Mouse (Mus musculus) layer of hippocampus, postnatal 14 days (tissue): ENCODE data around the gene Hk3. TPM values are rescaled to one million over a fixed set of nuclear protein-coding genes. Genes with fewer than 3 reads are reported as not detected.

Experiments
- DNase-seq, 2 experiments: peaks; one replicate each; pipeline ENCODE4 v3.0.0; 2021 to 2022; ENCODE audit warnings: low spot score in 2 of 2, mixed read lengths in 1 of 2
- long read RNA-seq, 2 experiments: library from polyadenylated mRNA; stranded (forward); transcript quantifications; one replicate each; pipeline ENCODE4 v2.0.0; 2021
- total RNA-seq, 2 experiments: library from RNA; stranded (reverse); gene quantifications; 2 replicates each; pipeline ENCODE4 v1.2.3; 2021

Hk3 gene
- 1 to 10 TPM; 1.4 TPM for total RNA-seq
- long read RNA-seq, experiment 1 = 0 reads
- long read RNA-seq, experiment 2, partial matches to known transcripts = 1 of 2 reads
- long read RNA-seq, experiment 2, other reads (novel, unspliced or antisense) = 1 of 2 reads

DNA sequence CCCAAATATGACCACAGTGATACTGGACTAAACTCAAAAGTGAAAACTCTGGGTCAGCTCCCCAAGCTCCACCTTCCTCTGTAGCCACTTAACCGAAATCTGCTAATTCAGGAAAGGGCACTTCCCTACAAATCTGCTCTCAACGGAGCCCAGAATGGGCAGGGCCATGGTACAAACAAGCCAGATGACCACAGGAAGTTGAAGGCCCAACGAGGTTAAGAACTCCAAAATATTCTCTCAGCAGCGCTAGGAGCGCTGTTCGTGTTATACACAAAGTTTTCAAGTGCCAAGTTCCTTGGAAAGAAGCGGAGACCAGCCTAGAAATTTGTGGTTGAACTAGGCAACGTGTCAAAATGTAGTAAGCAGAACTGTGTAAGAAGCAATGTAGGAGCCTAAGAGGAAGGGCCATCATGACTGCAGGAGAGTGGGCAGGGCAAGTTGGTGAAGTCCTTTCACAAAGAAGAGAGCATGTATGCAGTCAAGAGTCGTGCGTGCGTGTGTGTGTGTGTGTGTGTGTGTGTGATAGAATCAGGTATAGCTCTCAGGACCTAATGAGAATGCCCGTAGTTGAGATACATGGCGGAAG lies at the start of gene Hk3:
TSS of gene Hk3 (minus strand) at position 192 of the 586 bp plus-strand sequence.
- no peak for DNase-seq

DNA sequence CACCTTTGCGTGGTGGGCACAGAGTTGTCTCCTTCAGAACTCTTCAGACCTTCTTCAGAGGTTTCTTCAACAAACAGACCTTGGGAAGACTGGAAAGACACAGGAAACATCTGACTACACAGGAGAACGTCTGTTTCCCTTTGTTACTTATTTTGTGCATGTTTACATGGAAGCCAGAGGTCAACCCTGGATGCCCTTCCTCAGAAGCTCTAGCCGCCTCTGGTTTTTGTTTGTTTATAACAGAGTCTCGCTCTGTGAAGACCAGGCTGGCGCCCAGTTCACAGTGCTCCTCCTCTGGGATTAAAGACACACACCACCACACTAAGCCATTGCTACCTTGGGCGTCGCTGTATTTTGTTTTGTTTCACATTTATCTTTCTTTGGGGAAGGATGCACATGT lies 48.5 kb upstream of the Hk3 start:
- no peak for DNase-seq

DNA sequence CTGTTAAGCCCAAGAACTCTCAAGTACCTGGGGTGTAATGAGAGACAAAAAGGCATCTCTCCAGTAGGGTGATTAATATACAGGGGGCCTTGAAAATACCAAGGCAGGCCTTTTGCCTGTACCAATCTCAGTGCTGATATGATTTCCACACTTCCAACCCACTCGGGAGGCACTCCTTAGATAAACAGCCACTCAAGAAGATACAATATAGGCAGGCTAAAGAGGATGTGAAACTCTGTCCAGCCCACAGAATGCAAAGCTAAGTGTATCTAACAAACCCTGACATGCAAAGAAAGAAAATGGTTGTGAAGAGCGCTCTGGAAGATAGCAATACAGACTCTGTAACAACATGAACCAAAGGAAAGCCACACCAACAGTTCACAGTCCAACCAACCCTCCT lies 42.1 kb upstream of the Hk3 start:
- no peak for DNase-seq

DNA sequence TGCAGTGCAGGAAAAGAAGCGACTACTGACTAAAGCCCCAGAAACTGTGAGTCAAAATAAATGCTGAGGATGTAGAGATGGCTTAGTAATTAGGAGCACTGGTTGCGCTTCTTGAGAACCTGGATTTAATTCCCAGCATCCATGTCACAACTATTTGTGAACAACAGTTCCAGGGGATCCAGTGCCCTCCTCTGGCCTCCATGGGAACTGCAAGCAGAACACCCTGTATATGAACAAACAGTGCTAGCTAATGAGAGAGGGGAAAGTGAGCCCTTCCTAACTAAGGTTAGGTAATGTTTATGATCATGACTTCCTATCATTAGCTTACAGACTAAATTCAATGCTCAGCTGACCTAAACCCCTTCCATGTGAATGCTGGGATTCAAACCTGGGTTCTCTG lies 36.9 kb upstream of the Hk3 start:
- no peak for DNase-seq

DNA sequence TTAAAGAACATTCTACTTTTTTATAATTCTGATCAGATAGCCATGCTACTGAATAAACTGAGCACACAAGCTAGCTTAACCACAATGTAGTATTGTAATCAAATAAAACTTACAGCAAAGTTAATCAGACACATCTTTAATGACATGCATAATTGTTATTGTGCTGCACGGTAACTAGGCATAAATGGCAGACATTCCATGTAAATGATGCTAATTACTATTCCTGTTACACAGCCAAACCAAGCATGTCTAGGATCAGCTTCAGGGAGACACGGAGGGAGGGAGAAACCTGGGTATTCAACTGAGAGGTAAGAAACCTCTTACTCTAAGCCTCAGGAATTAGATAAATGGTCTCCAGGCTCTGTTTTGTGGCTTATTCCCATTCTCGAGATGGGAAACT lies 26.5 kb upstream of the Hk3 start:
- DNase-seq = no peak

DNA sequence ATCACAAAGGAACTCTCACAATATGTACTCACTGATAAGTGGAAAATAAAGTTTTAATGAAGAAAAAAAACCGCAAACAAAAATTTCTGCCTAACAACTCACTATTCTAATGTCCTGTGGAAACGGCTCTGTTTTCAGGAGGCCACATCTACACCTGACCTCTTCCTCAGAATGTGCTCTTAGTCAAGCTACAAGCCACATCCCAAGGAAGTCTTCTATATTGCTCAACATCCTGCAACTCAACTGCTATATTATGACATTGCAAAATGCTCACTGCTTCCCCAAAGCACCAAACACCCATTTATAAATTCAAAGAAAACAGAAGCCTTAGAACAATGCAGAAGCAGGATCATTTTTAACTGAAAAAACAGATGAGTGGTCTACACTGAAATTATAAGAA lies 18.8 kb upstream of the Hk3 start:
- no peak for DNase-seq

DNA sequence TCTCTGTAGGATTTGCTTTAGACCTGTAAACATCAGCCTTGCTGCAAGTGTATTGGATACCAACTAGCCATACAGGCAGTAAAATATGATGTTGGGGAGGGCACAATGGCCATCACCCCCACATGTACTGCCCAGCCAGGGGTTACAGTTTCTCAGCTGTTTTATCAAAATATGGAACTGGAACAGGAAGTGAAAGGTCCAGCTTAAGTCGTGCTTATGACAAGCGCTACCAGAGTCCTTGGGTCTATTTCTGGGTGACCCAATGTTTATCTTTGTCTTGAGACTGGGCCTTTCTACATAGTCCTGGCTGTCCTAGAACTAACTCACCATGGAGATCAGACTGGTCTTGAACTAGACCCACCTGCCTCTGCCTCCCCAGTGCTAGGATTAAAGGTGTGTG lies 3.0 kb upstream of the Hk3 start:
- DNase-seq = no peak

DNA sequence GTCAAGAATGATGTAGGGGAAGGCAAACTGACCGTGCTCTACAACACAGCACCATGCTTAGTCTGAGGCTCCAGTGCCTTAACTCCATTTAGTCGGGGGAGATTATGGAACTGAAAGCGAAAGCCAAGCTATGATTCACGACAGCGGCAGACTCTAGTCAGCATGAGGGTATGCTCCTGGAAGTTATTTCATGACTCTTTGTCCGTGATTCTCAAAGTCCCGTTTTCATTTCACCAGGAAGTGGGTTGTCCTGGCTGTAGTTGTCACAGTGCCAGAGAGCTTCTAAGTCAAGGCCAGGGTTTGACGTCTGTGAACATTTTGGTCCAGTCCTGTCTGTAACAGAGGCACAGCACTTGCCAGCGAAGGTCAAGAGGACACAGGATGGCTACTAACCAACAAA lies 1.5 kb upstream of the Hk3 start:
- DNase-seq = no peak

DNA sequence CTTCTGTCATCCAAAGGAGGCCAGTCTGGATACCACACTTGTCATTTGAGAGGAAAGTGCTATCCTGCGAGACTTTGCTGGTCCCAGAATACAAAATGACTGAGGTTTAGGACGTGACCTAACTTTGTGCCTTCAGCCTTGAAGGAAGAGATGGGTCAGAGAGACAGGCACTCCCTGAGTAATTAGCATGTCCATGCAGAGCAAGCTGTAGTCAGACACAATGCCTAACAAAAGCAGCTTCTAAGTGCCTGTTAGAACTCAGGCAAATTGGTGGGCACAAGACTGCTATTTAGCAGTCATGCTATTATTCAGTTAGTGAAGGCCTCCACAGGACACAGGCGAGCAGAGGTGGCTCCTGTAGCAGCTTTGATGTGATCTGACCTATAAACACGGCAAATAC lies 1.1 kb upstream of the Hk3 start:
- no peak for DNase-seq

DNA sequence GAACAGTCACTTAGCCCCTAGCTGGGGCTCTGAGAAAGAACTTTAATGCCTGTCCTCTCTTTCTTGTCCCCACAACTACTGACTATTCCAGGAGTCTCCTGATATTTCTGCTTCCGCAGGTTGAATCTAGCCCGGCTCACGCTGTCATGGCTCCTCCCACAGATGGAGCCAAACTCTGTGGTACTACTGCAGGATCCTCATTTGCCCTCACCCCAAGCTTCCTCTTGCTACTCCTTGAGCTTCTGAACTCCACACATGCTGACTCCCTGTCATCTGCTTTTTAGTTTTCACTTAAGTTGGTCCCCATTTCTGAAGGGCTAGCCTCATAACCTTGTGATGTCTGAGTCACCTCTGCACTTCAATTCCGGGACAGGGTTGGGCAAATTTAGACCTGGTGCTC lies 1.1 kb downstream of the Hk3 start:
- DNase-seq = no peak

DNA sequence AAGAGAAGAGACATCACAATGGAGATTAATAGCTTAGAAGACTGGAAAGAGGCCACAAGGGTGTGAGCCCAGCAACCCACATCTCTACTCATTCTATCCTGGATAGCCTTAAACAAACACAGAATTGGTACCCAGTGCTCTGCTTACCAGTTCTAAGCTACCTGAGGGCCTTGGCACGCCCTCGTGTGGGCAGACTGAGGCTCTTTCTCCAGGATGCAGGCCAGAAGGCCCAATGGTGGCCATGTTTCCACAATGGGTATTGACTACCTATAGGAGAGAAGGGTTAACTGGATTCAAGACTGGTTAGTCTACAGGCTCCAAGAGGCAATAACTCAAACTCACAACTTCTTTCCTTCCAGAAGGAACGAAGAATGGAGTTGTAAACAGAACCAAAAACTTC lies 2.0 kb downstream of the Hk3 start:
- DNase-seq = no peak

DNA sequence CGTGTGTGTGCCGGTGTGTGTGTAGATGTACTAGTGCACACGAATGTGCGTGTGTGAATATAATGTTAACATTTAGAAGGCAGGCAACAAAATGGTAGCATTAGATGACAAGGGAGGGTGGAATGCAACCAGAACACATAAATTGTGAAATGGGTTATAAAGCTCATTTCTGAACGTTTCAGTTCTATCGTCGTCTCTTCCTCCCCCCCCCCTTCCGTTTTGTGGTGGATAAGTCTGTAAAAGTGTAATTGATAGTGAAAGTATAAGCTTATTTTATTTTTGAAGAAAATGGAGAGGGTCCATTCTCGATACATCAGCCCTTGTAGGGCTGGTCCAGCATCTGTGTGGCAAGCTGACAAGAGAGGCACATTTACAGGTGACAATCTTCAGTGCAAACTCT lies 2.5 kb downstream of the Hk3 start:
- DNase-seq = no peak

DNA sequence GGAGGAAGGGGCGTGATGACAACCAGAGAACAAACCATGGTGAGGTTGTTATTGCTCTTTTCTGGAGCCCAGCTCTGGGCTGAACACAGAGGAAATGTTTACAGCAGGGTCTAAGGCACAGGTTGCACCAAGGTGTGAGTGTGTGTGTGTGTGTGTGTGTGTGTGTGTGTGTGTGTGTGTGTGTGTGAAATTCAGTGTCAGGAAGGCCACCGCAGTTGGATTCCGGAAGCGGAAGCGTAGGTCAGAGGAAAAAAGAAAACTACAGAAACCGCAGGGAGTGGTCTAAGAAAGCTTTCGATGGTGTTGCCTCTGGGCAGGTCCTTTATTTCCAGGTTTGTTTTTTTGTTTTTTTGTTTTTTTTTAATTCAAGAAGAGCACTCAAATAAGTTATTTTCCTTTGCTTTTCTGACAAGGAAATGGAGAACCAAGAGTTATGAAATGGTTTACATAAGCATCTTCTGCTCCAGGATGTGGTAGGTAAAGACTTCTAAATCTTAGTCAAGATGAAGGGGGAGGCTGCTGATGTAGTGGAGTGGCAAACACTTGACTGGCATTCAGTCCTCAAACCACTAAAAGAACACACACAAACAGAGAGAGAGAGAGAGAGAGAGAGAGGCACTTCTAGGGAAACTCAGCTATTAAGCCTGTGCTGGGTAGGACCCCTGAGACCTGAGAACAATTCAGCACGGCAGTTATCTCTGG lies 3.1 kb downstream of the Hk3 start:
- no peak for DNase-seq

DNA sequence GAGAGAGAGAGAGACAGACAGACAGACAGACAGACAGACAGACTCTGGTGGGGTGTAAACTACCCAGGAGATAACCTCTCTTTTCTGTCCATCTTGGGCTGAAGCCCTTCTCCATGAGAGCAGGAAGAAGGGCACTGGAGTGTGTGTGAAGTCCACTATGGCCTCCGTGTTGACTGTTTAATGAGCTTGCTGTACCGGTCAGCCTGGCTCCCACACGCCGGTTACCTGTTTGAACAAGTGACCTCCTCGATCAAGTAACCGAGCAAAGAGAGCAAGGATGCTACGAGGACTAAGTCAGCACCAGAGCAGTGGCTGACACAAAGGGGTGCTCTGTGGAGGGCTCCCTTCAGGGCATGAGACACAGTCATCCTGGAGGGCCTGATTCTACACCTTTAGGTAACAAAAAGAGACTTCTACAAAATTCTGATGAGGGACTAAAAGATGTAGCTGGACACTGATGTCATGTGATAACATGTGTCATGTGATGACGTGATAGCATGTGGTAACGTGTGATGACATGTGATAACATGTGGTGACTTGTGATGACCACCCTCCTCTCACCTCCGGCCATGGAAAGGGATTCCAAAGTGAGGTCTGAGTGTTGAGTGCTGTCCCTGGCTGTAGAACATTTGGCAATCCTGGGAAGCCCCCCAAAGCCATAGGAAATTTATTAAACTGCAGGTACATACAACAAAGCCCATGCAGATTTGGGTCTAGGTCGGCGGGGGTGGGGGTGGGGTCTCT lies 3.9 kb downstream of the Hk3 start:
- DNase-seq = no peak

DNA sequence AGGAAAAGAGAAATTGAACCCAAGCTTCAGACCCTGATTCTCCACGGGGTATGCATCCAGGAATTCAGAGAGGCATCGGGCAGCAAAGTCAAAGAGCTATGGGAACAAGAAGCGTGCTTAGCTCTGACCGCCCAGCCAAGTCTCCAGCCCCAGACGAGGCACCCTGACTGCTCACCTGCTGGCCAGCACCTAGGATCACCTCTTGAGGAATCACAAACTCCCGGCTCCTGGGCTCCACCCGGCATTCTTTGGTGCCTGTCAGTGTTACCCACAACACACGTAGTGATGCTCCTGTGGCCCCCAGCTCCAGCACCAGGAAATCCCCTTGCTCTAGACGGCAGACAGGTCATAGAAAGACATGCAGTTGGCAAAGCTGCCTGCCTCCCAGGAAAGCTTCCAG lies 6.7 kb downstream of the Hk3 start:
- no peak for DNase-seq

DNA sequence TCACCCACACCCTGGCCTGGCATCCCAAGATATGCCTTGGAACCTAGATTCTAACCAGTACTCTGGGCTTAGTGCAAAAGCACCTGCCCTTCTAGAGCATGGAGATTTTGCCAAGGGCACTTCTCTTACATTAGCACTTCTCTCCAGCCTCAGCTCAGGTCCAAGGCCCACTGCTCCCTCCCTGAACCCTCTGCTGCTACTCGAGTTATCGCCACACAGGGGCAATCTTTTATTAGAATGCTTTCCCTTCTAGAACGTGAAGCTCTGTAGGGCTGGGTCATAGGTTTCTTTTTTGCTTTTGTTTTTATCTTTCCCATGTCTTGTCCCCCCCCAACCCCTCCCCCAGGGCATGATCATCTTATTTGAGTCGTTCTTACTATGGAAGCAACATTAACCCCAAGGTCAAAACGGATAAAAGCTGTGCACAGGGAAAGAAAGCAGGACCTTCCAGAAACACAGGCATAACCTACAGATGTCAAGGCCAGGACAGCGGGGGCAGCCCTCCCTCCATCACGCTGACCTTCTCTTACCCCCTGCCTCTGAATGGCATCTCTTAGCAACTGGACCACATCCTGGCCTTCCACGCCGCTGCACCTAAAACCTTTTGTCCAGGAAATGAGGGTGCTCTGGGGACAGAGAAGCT lies 7.4 kb downstream of the Hk3 start:
- DNase-seq = no peak

DNA sequence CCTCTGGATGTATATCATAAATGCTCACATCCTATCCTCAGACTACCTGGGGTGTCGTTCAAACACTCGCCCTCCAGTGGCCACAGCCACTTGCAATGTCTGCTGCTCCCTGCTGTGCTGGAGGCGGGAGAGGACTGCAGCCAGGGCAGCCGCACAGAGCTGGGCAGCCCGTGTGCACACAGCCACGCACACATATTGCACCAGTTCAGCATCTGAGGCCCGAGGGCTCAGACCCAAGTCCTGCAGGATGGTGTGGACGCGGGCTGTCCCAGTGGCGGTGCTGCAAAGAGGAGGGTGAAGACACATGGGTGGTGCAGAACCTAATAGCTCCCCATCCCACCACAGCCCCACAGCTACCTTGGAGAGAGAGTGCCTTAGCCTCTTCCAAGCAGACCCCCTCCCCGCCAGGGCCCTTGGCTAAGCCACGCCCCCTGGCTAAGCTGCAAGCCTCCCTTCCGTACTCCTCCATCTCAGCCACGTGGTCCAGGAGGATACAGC lies 9.2 kb downstream of the Hk3 start:
- no peak for DNase-seq

DNA sequence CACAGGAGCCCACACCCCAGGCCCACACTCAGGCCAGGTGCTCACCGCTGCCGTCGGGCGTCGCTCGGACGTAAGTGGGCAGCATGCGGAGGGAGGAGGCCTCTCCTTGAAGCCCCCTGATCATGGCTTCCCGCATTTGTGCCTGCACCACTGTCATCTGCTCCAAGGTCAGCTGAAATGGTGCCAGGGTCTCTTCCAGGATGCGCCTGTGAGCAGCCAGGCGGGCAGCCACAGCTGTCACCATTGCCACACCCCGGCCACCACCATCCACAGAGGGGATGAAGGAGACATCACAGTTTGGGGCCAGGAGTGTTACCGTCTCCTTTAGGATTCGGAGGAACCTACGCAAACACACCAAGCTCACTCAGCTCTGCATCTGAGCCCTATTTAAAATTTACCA lies 10.1 kb downstream of the Hk3 start:
- DNase-seq = no peak

DNA sequence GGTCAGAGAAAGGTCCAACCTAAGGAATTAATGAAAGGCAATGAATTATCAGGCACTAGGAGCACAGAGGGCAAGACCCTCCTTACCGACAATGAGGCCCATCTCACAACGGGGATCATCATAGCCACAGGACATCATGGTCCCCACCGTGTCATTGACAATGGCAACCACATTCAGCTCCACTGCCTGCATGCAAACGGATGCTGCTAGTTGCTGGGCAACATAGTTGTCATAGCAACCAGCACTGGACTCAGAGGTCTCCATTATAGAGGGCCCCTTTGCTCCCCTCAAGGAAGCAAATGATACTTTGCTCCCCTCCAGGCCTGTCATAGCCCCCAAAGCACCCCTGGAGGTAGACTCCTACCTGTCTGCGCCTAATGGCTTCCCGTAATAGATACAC lies 12.6 kb downstream of the Hk3 start:
- DNase-seq = no peak

DNA sequence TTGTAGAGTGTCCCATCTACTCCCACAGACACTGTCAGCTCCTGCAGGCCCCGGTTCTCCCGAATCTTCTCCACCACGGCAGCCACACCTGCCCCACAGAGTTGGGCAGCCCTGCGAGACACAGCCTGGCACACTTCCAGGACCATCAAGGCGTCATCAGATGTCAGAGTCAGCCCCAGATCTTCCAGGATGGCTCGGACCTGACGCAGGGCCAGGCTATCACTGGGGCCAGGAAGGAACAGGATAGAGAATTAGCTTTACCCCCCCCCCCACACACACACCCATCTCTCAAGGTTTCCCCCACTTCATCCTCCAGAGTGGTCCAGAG lies 14.8 kb downstream of the Hk3 start:
- no peak for DNase-seq

DNA sequence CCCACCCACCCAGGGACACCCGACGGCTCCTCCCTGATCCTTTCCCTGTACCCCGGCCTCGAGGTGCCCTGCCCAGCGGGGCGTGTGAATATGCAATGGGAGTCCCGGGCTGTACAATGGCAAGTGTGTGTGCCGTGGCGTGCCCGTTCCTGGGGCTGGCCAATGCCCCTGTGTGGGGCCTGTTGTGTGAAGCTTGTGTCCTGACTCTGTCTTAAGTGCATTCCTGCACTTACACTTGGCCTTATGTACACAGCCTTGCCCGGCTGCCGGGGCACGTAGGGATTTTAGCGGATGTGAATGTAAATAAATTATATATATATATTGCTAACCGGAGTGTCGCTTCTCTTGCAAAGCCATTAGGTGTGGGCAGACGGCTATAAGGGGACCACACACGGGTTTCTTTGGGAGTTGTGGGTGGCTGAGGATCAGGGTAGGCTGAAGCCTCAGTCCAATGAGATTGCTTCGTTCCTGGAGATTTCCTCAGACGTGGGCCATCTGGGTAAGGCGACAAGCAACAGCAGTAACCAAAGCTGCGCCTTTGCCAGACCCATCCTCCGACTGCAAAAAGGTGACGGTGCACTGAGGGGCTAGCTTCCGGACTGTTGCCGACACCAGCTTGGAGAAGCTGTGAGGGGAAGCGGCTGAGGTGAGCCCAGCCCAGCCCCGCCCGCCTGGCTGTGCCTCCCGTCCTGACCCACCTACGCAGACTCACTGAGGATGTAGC lies 15.3 kb downstream of the Hk3 start:
- DNase-seq = no peak
